Comparison of ENCODE assay signal across 8 mouse cellular contexts in genomic region chr12:102743589-102744574, GRCm38 (mm10). TPM values are rescaled to one million over a fixed set of nuclear protein-coding genes. Genes with fewer than 3 reads are reported as not detected.
DNase-seq lines count a peak whose midpoint lies in the region; ATAC-seq and TF ChIP-seq lines count a peak whose summit lies in the region.

TSS of gene Moap1 (minus strand) at chr12:102743661.
TSS of gene Tmem251 (plus strand) at chr12:102743762.

- peak; percentile 94 to 97 for DNase-seq in adrenal gland, adult (ENCODE audit: inconsistent age in 2 of 2, low spot score in 1 of 2)
- DNase-seq in gastrocnemius, postnatal 10 days: peak; percentile 85
- peak; percentile 93 to 94 for DNase-seq in left cerebral cortex, postnatal 25 days (ENCODE audit: low spot score in 2 of 2)
- DNase-seq in mesoderm, embryonic 11.5 days (ENCODE audit: low read depth, low spot score): peak; percentile 91
- DNase-seq in right cerebral cortex, postnatal 25 days: peak; percentile 93
- peak; percentile 81 to 91 for DNase-seq in urinary bladder, postnatal 36 days (ENCODE audit: low spot score in 2 of 2)

- no peak for TF ChIP-seq CTCF in cortical plate, adult 2 months (IDR thresholded peaks at IDR 0.05; ENCODE audit: extremely low read depth, insufficient read depth, low read length)

- intact Hi-C loops in left cerebral cortex, postnatal 25 days (cut with DNase I): loop anchor here (2.0 to 10.0 kb wide), 2 partner anchors 13 to 769 kb away; partner anchors contain the start of genes Cpsf2, Gm28051, Gon7 and Ubr7

- peak within 1 kb of the TSS; percentile 91 for H3K4me3 ChIP-seq in cortical plate, adult 2 months (ENCODE audit: insufficient read depth, low read length)

- H3K27ac ChIP-seq in cortical plate, adult 2 months (ENCODE audit: insufficient read depth, low read length): peak within 1 kb of the TSS; percentile 93

- peak; percentile 89 for TF ChIP-seq POLR2A in cortical plate, adult 2 months (IDR thresholded peaks at IDR 0.05; ENCODE audit: extremely low read depth, insufficient read depth, low read length)

- peak; percentile 89 for ATAC-seq in inflammation-experienced regulatory T-cells, adult 6 months

- H3K4me1 ChIP-seq in cortical plate, adult 2 months (ENCODE audit: control insufficient read depth, insufficient read depth, low read length): peaks cover 11% of the 10 kb centered on the region; the same call in 1 of the 2 replicates

RNA-seq across cellular contexts. Expression of gene Moap1, which starts in this region (rescaled TPM):
- 10.7 and 11.0 TPM in 2 replicates for polyA plus RNA-seq in cortical plate, adult 2 months (2012; rRNA removed)
- total RNA-seq in gastrocnemius, postnatal 10 days (2021): 1 to 10 TPM; 6.4 to 6.8 TPM
- 1 to 10 TPM; 4.7 to 6.9 (median 6.2) TPM for polyA plus RNA-seq in inflammation-experienced regulatory T-cells, adult 6 months (2017; shearing (Covaris generic))
- 10 to 100 TPM; 31.6 to 39.3 TPM for total RNA-seq in left cerebral cortex, postnatal 25 days (2021)

RNA-seq across cellular contexts. Expression of gene Tmem251, which starts in this region (rescaled TPM):
- polyA plus RNA-seq in cortical plate, adult 2 months (2012; rRNA removed): 3.9 and 4.0 TPM in 2 replicates
- 1 to 10 TPM; 2.3 to 2.7 TPM for total RNA-seq in gastrocnemius, postnatal 10 days (2021)
- 10 to 100 TPM in 1 of 3 experiments, 1 to 10 TPM in 2; 7.7 to 10.5 (median 9.7) TPM for polyA plus RNA-seq in inflammation-experienced regulatory T-cells, adult 6 months (2017; shearing (Covaris generic))
- total RNA-seq in left cerebral cortex, postnatal 25 days (2021): 1 to 10 TPM; 6.0 to 6.4 TPM

Comparison
In these comparisons a context has a peak if more than half of its experiments do, and no peak if none do; other contexts are left out.
1. Peak in every context shown above with its lines: DNase-seq, ATAC-seq, H3K4me3 ChIP-seq and H3K27ac ChIP-seq.
2. RNA of gene Moap1 (total RNA-seq): 31.6 to 39.3 TPM in left cerebral cortex, postnatal 25 days; 6.4 to 6.8 TPM in gastrocnemius, postnatal 10 days; every median in the first group is over 4 times any median in the second.